Mouse (Mus musculus) T-helper 1 cell (primary cell): ENCODE results near the gene Pde4d.

Experiments
- in situ Hi-C: fragments of 300-600 bp; cut with MboI, MseI; formaldehyde crosslinking; loops from one replicate; pipeline ENCODE4 v1.15.1; 2025; ENCODE audit warnings: high pct_unique_total_duplicates

Pde4d gene

GRCm38 (mm10) chr13:108596938-108597337 lies 147.2 kb downstream of the Pde4d start:
- in situ Hi-C loops: no loop called here

GRCm38 (mm10) chr13:108598673-108599072 lies 148.9 kb downstream of the Pde4d start:
- in situ Hi-C loops: no loop called here

- in situ Hi-C loops: no loop called here
Measured at GRCm38 (mm10) chr13:108599186-108599900, 149.6 kb downstream of the Pde4d start.

- in situ Hi-C loops: no loop called here
Measured at GRCm38 (mm10) chr13:108601021-108601420, 151.3 kb downstream of the Pde4d start.

- in situ Hi-C loops: no loop called here
Measured at GRCm38 (mm10) chr13:108603502-108603901, 153.8 kb downstream of the Pde4d start.

GRCm38 (mm10) chr13:108604213-108604612 lies 154.5 kb downstream of the Pde4d start:
- in situ Hi-C loops: no loop called here

- in situ Hi-C loops: no loop called here
Measured at GRCm38 (mm10) chr13:108618207-108618606, 168.5 kb downstream of the Pde4d start.

GRCm38 (mm10) chr13:108622681-108623080 lies 172.9 kb downstream of the Pde4d start:
- in situ Hi-C loops: no loop called here

GRCm38 (mm10) chr13:108623929-108624328 lies 174.2 kb downstream of the Pde4d start:
- in situ Hi-C loops: no loop called here

GRCm38 (mm10) chr13:108626166-108626565 lies 176.4 kb downstream of the Pde4d start:
- in situ Hi-C loops: no loop called here

GRCm38 (mm10) chr13:108628501-108628900 lies 178.8 kb downstream of the Pde4d start:
- in situ Hi-C loops: no loop called here

- in situ Hi-C loops: no loop called here
Measured at GRCm38 (mm10) chr13:108630576-108630975, 180.8 kb downstream of the Pde4d start.

GRCm38 (mm10) chr13:108631222-108631621 lies 181.5 kb downstream of the Pde4d start:
- in situ Hi-C loops: no loop called here

- in situ Hi-C loops: no loop called here
Measured at GRCm38 (mm10) chr13:108636526-108636925, 186.8 kb downstream of the Pde4d start.

GRCm38 (mm10) chr13:108642259-108642658 lies 192.5 kb downstream of the Pde4d start:
- in situ Hi-C loops: loop anchor here (5.0 kb wide), 1 partner anchor 70 kb away; no protein-coding TSS in a partner anchor

- in situ Hi-C loops: no loop called here
Measured at GRCm38 (mm10) chr13:108646801-108647200, 197.1 kb downstream of the Pde4d start.

- in situ Hi-C loops: no loop called here
Measured at GRCm38 (mm10) chr13:108647239-108647638, 197.5 kb downstream of the Pde4d start.

GRCm38 (mm10) chr13:108654026-108654723 lies 204.4 kb downstream of the Pde4d start:
- in situ Hi-C loops: no loop called here

GRCm38 (mm10) chr13:108666579-108666978 lies 216.8 kb downstream of the Pde4d start:
- in situ Hi-C loops: no loop called here

GRCm38 (mm10) chr13:108667077-108667476 lies 217.3 kb downstream of the Pde4d start:
- in situ Hi-C loops: no loop called here

- in situ Hi-C loops: no loop called here
Measured at GRCm38 (mm10) chr13:108677056-108677455, 227.3 kb downstream of the Pde4d start.

- in situ Hi-C loops: no loop called here
Measured at GRCm38 (mm10) chr13:108683018-108683417, 233.3 kb downstream of the Pde4d start.

GRCm38 (mm10) chr13:108685817-108686216 lies 236.1 kb downstream of the Pde4d start:
- in situ Hi-C loops: no loop called here
